Mouse (Mus musculus) testis, adult 2 months (tissue): ENCODE data around the gene Hcn2. TPM values are rescaled to one million over a fixed set of nuclear protein-coding genes. Genes with fewer than 3 reads are reported as not detected.

Experiments
- H3K27ac ChIP-seq: fragments of 200-500 bp; 2 replicates; pipeline ENCODE4 v1.5.1; 2012; ENCODE audit warnings: low read depth, low read length; ENCODE audit not compliant: control insufficient read depth, insufficient read depth
- H3K27me3 ChIP-seq: fragments of 200-500 bp; 2 replicates; pipeline ENCODE4 v1.6.1; 2012; ENCODE audit warnings: mild to moderate bottlenecking, low read length, moderate library complexity; ENCODE audit not compliant: control insufficient read depth, insufficient read depth
- H3K36me3 ChIP-seq: fragments of 200-500 bp; 2 replicates; pipeline ENCODE4 v1.6.1; 2012; ENCODE audit warnings: mild to moderate bottlenecking, low read length; ENCODE audit not compliant: control insufficient read depth, insufficient read depth
- H3K4me1 ChIP-seq: fragments of 200-500 bp; 2 replicates; pipeline ENCODE4 v1.6.1; 2012; ENCODE audit warnings: low read length; ENCODE audit not compliant: control insufficient read depth, insufficient read depth
- H3K4me3 ChIP-seq: fragments of 200-500 bp; 2 replicates; pipeline ENCODE4 v1.5.1; 2012; ENCODE audit warnings: low read depth, mild to moderate bottlenecking, low read length, moderate library complexity, mixed read lengths; ENCODE audit not compliant: control insufficient read depth
- CTCF ChIP-seq: fragments of 200-500 bp; IDR thresholded peaks from 2 replicates; pipeline ENCODE4 v1.5.1; 2012; ENCODE audit warnings: low read depth, mild to moderate bottlenecking, inconsistent platforms, low read length, moderate library complexity; ENCODE audit not compliant: control insufficient read depth, insufficient read depth, insufficient replicate concordance
- POLR2A ChIP-seq: fragments of 200-500 bp; IDR thresholded peaks from 2 replicates; pipeline ENCODE4 v1.6.1; 2012; ENCODE audit warnings: low read depth, mild to moderate bottlenecking, inconsistent platforms, low read length, moderate library complexity; ENCODE audit not compliant: control insufficient read depth
- polyA plus RNA-seq: library from polyadenylated mRNA; depleted of rRNA; stranded (reverse); fragments of >200 nt; gene quantifications from 2 replicates; pipeline ENCODE4 v1.2.3, GENCODE M21; 2012

The Hcn2 gene
- polyA plus RNA-seq, 1 experiment: 0.69 TPM

DNA sequence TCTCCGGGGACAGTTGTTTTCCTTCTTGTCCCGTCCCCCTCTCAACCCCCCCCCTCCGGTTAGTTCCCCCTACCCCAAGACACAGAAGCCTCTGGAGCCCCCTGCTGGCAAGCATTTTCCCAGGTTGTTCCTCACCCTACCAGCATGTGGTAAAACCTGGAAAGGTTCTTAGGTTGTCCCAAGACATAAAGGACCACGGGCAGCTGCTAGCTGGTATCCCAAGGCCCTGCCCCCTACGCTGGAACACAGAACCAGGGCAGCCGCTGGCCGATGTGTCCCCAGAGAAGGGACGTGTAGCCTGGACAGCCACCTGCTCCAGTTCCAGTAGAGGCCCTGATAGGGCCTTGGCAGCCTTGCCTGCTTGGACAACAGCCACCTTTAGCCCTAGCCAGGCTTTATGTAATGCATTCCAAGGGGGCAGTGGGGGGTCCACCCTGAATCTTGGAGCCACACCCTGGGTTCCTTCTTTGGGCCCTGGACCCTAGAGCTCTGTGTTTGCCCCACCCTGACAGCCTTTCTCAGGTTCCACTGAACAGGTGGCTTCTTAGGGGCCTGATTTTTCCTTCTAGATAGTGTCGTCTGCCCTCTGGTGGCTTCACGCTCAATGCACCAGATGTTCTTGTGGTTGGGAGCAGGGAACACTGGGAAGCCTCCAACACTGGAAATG, 33.4 kb upstream of the Hcn2 start:
- no peak overlapping the region; the same call in 1 of the 2 replicates for H3K27ac ChIP-seq
- H3K36me3 ChIP-seq: no peaks in the 10 kb centered on the region; the same call in 1 of the 2 replicates
- peak overlapping the region; percentile 98 for H3K4me3 ChIP-seq
- H3K4me1 ChIP-seq: peaks cover 10% of the 10 kb centered on the region
- no peaks in the 10 kb centered on the region for H3K27me3 ChIP-seq
- TF ChIP-seq CTCF (no peak), POLR2A (no peak)

GRCm38 (mm10) chr10:79683726-79684640, 32.5 kb upstream of the Hcn2 start:
- TF ChIP-seq CTCF (no peak), POLR2A (no peak)
- H3K4me3 ChIP-seq: peak overlapping the region; percentile 83
- H3K36me3 ChIP-seq: no peaks in the 10 kb centered on the region; the same call in 1 of the 2 replicates
- peak overlapping the region; percentile 39; the same call in 1 of the 2 replicates for H3K27ac ChIP-seq
- H3K27me3 ChIP-seq: no peaks in the 10 kb centered on the region
- peaks cover 10% of the 10 kb centered on the region for H3K4me1 ChIP-seq

DNA sequence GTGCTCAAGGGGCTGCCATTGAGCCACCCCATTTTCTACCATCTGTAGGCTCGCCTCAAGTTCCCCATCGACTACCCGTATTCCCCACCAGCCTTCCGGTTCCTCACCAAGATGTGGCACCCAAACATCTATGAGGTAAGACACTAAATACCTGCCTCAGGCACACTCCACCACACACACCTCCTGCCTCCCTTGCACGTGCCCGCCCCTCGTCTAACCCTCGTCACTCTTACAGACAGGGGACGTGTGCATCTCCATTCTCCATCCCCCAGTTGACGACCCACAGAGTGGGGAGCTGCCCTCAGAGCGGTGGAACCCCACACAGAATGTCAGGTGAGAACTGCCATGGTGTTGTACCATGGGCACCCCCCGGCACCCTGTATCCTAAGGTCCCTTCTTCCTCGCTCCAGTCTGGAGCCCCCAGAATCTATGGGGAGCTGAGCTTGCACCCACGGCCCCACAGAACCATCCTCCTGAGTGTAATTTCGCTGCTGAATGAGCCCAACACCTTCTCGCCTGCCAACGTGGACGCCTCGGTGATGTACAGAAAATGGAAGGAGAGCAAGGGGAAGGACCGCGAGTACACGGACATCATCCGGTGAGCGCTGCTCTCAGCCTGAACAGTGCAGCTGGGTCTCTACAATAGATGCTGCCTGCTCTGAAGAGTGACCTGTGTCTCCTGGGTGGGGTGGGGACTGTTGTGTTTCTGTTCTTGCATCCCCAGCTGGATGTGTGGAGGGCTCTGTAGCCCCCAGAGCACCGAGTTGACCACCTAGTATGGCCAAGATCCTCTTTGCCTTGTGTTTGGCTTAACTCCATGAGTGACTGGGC, 31.4 kb upstream of the Hcn2 start:
- peaks cover 10% of the 10 kb centered on the region for H3K4me1 ChIP-seq
- H3K4me3 ChIP-seq: peak overlapping the region; percentile 83
- TF ChIP-seq CTCF: no peak
- no peak for TF ChIP-seq POLR2A
- no peak overlapping the region for H3K27ac ChIP-seq
- H3K27me3 ChIP-seq: no peaks in the 10 kb centered on the region
- no peaks in the 10 kb centered on the region; the same call in 1 of the 2 replicates for H3K36me3 ChIP-seq

DNA sequence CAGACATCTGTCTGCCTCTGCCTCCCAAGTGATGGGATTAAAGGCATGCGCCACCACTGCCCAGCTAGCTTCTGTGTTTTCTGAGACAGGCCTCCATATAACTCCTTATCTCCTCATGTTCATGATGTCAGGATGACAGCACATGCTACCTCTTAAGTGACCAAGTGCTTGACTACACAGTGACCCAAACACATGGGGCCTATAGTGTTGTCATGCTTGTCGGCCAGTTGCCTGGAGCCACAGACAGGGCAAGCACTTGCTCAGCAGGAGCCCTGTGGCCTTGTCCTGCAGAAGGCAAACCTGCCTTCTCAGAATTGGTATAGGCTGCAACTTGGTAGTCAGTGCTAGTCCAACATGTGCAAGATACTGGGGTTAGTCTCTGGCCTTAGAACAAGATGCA, 30.2 kb upstream of the Hcn2 start:
- no peaks in the 10 kb centered on the region for H3K27me3 ChIP-seq
- H3K36me3 ChIP-seq: no peaks in the 10 kb centered on the region; the same call in 1 of the 2 replicates
- H3K4me3 ChIP-seq: no peak overlapping the region; the same call in 1 of the 2 replicates
- peaks cover 6% of the 10 kb centered on the region for H3K4me1 ChIP-seq
- peak; percentile 51; the same call in 1 of the 2 replicates for TF ChIP-seq POLR2A
- no peak for TF ChIP-seq CTCF
- H3K27ac ChIP-seq: no peak overlapping the region

DNA sequence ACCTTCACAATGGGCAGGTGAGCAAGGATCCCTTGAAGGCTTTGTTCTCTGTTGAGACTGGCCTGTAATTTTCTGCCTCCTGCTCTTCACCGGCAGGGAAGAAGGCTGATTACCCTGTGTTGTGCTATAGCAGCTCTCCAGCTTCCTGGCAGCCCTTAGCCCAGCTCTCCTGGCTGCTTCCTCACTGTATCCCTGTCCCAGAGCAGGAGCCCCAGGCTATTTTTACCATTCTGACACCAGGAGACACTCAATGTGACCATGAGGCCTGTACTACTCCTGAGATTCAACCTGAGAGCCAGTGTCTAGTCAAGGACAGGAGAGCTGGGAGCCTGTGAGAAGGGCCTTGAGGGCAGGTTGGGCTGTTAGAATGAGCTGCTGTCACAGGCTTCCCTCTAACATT, 29.7 kb upstream of the Hcn2 start:
- Histone ChIP-seq H3K27me3 (no peaks in the 10 kb centered on the region), H3K4me1 (peaks cover 5% of the 10 kb centered on the region; the same call in 1 of the 2 replicates), H3K36me3 (no peaks in the 10 kb centered on the region; the same call in 1 of the 2 replicates), H3K4me3 (no peak overlapping the region; the same call in 1 of the 2 replicates), H3K27ac (no peak overlapping the region)
- TF ChIP-seq CTCF: no peak
- no peak for TF ChIP-seq POLR2A

- H3K36me3 ChIP-seq: no peaks in the 10 kb centered on the region; the same call in 1 of the 2 replicates
- TF ChIP-seq CTCF (no peak), POLR2A (no peak)
- no peak overlapping the region for H3K4me3 ChIP-seq
- peaks cover 5% of the 10 kb centered on the region; the same call in 1 of the 2 replicates for H3K4me1 ChIP-seq
- no peaks in the 10 kb centered on the region for H3K27me3 ChIP-seq
- no peak overlapping the region for H3K27ac ChIP-seq
Observed at GRCm38 (mm10) chr10:79687513-79687912, 28.9 kb upstream of the Hcn2 start.
